Mouse (Mus musculus) kidney, postnatal 36 days (tissue): Measurements from ENCODE around the gene Sgk1.

Source experiments
- DNase-seq, 2 experiments: peaks; one replicate each; pipeline ENCODE4 v3.0.0; 2021 to 2022; ENCODE audit warnings: mixed read lengths in 2 of 2

The Sgk1 gene

GRCm38 (mm10) chr10:22007160-22007801, 125.3 kb downstream of the Sgk1 start:
- no peak for DNase-seq

GRCm38 (mm10) chr10:22007802-22008172, 125.8 kb downstream of the Sgk1 start:
- DNase-seq: peak; percentile 69 to 74

- DNase-seq: peak; percentile 84 to 92
Observed at GRCm38 (mm10) chr10:22010088-22010818, 128.3 kb downstream of the Sgk1 start.

GRCm38 (mm10) chr10:22017469-22018159, 135.6 kb downstream of the Sgk1 start:
- peak in 1 of 2 experiments; percentile 10 for DNase-seq

- no peak for DNase-seq
Observed at GRCm38 (mm10) chr10:22018618-22019017, 136.6 kb downstream of the Sgk1 start.

GRCm38 (mm10) chr10:22034303-22034702, 152.3 kb downstream of the Sgk1 start:
- DNase-seq: peak; percentile 11 to 51

GRCm38 (mm10) chr10:22036256-22036655, 154.3 kb downstream of the Sgk1 start:
- peak; percentile 49 to 79 for DNase-seq
